Mouse (Mus musculus): ENCODE results near the gene Stpg2. TPM values are rescaled to one million over a fixed set of nuclear protein-coding genes. Genes with fewer than 3 reads are reported as not detected.

Stpg2 gene
- polyA plus RNA-seq (2012; rRNA removed): 0.03 TPM in 2 replicates

DNA sequence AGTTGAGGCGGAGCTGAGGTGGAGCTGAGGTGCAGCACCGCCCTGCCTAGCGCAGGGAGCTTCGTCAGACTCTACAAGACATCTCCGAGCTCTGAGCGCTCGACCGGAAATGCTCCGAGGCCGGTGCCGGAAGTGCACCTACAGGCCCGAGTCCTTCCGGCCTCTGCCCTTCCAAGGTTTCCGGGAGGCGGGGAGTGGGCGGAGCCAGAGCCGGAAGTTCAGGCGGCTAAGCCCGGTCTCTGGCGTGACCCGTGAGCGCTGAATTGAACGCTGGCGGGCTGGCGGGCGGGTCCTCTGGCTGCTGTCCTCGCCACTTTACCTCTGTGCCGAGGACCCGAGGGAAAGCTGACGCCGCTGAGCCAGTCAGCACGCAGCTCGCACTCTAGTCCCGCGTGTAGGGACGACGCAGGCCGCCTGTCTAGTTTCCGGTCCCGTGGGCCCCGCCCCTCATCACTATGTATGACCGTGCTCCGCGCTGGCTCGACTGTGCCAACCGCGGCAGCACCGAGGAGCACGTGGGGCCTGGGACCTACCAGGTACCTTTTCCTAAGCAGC, at the start of gene Stpg2:
Gene Stpg2, plus strand, starts transcription at position 251 of the 555 bp plus-strand sequence.
- peak; percentile 81 for TF ChIP-seq POLR2A (IDR thresholded peaks at IDR 0.05; ENCODE audit: borderline replicate concordance, insufficient read depth, low read length)
- no peak for TF ChIP-seq CTCF (IDR thresholded peaks at IDR 0.05; ENCODE audit: borderline replicate concordance, insufficient read depth, low read depth, low read length)
- H3K27ac ChIP-seq (ENCODE audit: insufficient read depth, low read length): peak within 1 kb of the TSS; percentile 74
- no peaks in the 10 kb centered on the region for H3K27me3 ChIP-seq (ENCODE audit: control insufficient read depth, insufficient read depth, low read length)
- H3K4me1 ChIP-seq (ENCODE audit: control insufficient read depth, insufficient read depth, low read length): no peaks in the 10 kb centered on the region
- H3K4me3 ChIP-seq (replicated peaks; ENCODE audit: insufficient read depth, low read depth, low read length): peak within 1 kb of the TSS; percentile 56
- DNase-seq: peak; percentile 94 to 96
- under 1% methylated on average over 49 of the region's 49 CpGs for WGBS

DNA sequence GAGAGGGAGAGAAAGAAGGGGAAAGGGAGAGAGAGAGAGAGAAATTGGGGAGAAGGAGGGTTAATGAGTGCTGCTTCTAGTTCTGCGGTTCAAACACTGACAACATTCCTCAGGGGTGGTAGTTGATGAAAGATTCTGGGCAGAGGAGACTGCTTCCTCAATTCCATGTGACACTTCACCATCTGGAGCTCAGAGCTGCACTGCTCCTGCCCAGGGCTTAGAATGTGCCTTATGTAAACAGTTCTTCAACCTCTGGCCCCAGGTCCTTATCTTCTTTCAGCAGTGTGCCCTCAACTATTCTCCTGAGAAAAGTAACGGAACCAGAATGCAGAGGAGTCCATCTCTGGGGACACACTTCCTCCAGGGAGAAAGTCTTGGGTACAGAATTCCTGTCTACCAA, 43.3 kb upstream of the Stpg2 start:
- Histone ChIP-seq H3K27me3 (ENCODE audit: control insufficient read depth, insufficient read depth, low read length) (no peaks in the 10 kb centered on the region), H3K27ac (ENCODE audit: insufficient read depth, low read length) (no peak overlapping the region), H3K4me1 (ENCODE audit: control insufficient read depth, insufficient read depth, low read length) (no peaks in the 10 kb centered on the region), H3K4me3 (replicated peaks; ENCODE audit: insufficient read depth, low read depth, low read length) (no peak overlapping the region)
- 56% methylated on average over 2 of the region's 2 CpGs for WGBS
- TF ChIP-seq POLR2A (IDR thresholded peaks at IDR 0.05; ENCODE audit: borderline replicate concordance, insufficient read depth, low read length): no peak
- TF ChIP-seq CTCF (IDR thresholded peaks at IDR 0.05; ENCODE audit: borderline replicate concordance, insufficient read depth, low read depth, low read length): no peak
- no peak for DNase-seq

DNA sequence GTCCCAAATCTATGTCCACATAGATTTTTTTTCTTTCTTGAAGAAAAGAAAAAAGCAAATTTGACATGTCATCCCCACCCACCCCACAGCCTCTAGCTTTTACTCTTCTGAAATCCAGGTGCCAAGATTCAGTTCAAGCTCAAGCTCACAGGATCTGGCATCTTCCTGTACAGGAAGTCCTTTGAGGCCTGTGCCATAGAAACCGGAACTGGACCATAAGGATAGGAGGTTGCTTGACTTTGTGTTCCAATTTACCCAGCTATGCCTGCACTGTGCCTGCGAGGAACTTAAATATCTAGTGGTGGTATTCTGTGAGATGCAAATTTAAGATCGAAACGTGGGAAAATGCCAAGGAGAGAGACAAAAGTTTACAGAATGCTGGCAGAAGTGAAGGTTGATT, 42.8 kb upstream of the Stpg2 start:
- 76% methylated on average over 4 of the region's 4 CpGs for WGBS
- TF ChIP-seq POLR2A (IDR thresholded peaks at IDR 0.05; ENCODE audit: borderline replicate concordance, insufficient read depth, low read length): no peak
- TF ChIP-seq CTCF (IDR thresholded peaks at IDR 0.05; ENCODE audit: borderline replicate concordance, insufficient read depth, low read depth, low read length): no peak
- DNase-seq: no peak
- H3K27ac ChIP-seq (ENCODE audit: insufficient read depth, low read length): no peak overlapping the region
- no peak overlapping the region for H3K4me3 ChIP-seq (replicated peaks; ENCODE audit: insufficient read depth, low read depth, low read length)
- H3K4me1 ChIP-seq (ENCODE audit: control insufficient read depth, insufficient read depth, low read length): no peaks in the 10 kb centered on the region
- no peaks in the 10 kb centered on the region for H3K27me3 ChIP-seq (ENCODE audit: control insufficient read depth, insufficient read depth, low read length)

DNA sequence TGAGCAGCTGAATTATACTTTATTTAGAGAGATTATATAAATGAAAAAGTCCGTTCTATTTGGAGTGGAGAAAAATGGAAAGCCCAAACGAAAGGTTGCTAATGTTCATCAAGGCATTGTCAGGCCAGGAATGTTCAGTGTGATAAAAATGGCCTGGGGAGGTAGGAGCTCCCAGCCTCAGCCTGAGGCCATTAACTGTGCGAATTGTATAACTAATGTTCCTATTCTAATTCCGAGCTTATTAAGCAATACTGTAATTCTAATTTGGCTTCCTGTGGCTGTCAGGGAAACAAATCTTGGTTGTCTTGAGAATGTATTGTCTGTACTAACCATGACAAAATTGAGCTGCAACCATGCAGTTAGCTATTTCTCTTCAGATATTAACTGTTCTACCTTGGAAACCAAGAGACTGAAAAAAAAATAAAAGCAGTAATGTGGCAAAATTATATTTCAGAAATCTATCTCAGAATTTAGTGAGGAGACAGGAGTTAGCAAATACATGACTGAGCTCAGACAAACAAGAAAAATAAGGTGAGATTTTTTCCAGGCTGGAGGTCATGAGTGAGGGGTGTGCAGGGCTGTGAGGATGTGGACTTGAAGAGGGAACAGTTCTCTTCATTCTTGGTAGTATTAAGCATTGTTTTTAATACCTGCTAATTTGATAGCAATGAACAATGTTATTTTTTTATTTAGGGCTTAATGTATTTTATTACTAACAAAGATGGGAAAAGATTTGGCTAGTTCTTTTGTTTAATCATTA, 36.8 kb upstream of the Stpg2 start:
- no peak for DNase-seq
- 33% methylated on average over 4 of the region's 4 CpGs for WGBS
- H3K27ac ChIP-seq (ENCODE audit: insufficient read depth, low read length): no peak overlapping the region
- H3K4me3 ChIP-seq (replicated peaks; ENCODE audit: insufficient read depth, low read depth, low read length): no peak overlapping the region
- TF ChIP-seq CTCF (IDR thresholded peaks at IDR 0.05; ENCODE audit: borderline replicate concordance, insufficient read depth, low read depth, low read length): no peak
- TF ChIP-seq POLR2A (IDR thresholded peaks at IDR 0.05; ENCODE audit: borderline replicate concordance, insufficient read depth, low read length): no peak
- H3K4me1 ChIP-seq (ENCODE audit: control insufficient read depth, insufficient read depth, low read length): no peaks in the 10 kb centered on the region
- no peaks in the 10 kb centered on the region for H3K27me3 ChIP-seq (ENCODE audit: control insufficient read depth, insufficient read depth, low read length)

DNA sequence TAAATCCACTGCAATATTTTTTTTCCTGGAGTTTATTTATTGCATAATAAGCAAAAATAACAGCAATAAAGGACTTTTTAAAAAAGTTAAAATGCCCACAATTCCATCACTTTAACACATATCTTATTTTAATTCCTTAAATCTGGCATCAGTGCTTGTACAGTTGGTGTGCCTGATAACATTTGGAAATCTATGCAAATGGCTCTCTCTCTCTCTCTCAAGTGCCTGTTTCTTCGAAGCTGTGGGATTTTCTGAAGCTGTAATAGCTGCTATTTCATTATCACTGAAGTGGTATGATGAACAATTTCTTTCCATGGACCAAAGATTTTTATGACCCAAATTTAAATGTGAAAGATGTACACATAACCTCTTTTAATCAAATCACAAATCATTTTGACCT, 35.8 kb upstream of the Stpg2 start:
- Histone ChIP-seq H3K27me3 (ENCODE audit: control insufficient read depth, insufficient read depth, low read length) (no peaks in the 10 kb centered on the region), H3K4me1 (ENCODE audit: control insufficient read depth, insufficient read depth, low read length) (no peaks in the 10 kb centered on the region), H3K27ac (ENCODE audit: insufficient read depth, low read length) (no peak overlapping the region), H3K4me3 (replicated peaks; ENCODE audit: insufficient read depth, low read depth, low read length) (no peak overlapping the region)
- WGBS: 45% methylated on average over 1 of the region's 1 CpGs
- no peak for DNase-seq
- TF ChIP-seq CTCF (IDR thresholded peaks at IDR 0.05; ENCODE audit: borderline replicate concordance, insufficient read depth, low read depth, low read length) (no peak), POLR2A (IDR thresholded peaks at IDR 0.05; ENCODE audit: borderline replicate concordance, insufficient read depth, low read length) (no peak)

DNA sequence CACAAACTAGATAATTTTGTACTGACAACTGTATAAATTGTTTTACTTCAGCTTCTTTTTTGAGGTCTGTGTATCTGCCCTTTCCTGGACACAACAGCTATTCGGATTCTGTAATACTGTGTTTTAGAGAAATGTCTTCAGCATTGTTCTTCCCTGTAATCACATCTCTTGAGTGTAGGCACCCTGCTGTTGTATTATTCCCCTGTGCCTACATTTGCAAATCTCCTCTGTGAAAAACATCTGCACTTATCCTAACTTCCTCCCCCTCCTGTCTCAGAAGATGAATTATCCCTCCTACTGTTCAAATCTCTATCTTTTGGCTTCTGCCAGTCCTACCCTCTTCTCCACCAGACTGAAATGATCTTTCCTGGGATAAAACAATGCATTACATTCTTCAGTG, 28.6 kb upstream of the Stpg2 start:
- no peak overlapping the region for H3K4me3 ChIP-seq (replicated peaks; ENCODE audit: insufficient read depth, low read depth, low read length)
- H3K27me3 ChIP-seq (ENCODE audit: control insufficient read depth, insufficient read depth, low read length): no peaks in the 10 kb centered on the region
- TF ChIP-seq CTCF (IDR thresholded peaks at IDR 0.05; ENCODE audit: borderline replicate concordance, insufficient read depth, low read depth, low read length) (no peak), POLR2A (IDR thresholded peaks at IDR 0.05; ENCODE audit: borderline replicate concordance, insufficient read depth, low read length) (no peak)
- H3K4me1 ChIP-seq (ENCODE audit: control insufficient read depth, insufficient read depth, low read length): no peaks in the 10 kb centered on the region
- DNase-seq: no peak
- 17% methylated on average over 1 of the region's 1 CpGs for WGBS
- H3K27ac ChIP-seq (ENCODE audit: insufficient read depth, low read length): no peak overlapping the region

DNA sequence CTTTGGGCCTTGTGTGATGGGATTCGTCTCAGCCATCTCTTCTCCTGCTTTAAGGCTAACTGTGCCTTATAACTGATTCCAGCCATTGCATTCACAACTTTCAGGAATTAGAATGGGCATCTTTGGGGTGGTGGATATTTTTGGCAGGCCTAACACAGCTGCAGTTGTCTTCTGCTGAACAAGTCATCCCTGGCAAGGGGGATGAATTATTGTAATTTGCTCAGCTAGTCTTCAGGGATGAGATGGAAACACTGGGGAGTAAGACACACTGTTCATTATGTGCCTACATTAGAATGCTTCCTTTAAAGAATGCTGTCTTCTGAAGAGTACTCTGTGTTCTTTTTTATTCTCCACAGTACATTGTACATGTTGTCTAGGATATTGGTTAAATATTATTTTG, 14.0 kb upstream of the Stpg2 start:
- Histone ChIP-seq H3K27ac (ENCODE audit: insufficient read depth, low read length) (no peak overlapping the region), H3K4me3 (replicated peaks; ENCODE audit: insufficient read depth, low read depth, low read length) (no peak overlapping the region), H3K27me3 (ENCODE audit: control insufficient read depth, insufficient read depth, low read length) (no peaks in the 10 kb centered on the region), H3K4me1 (ENCODE audit: control insufficient read depth, insufficient read depth, low read length) (no peaks in the 10 kb centered on the region)
- no peak for DNase-seq
- TF ChIP-seq POLR2A (IDR thresholded peaks at IDR 0.05; ENCODE audit: borderline replicate concordance, insufficient read depth, low read length): no peak
- no peak for TF ChIP-seq CTCF (IDR thresholded peaks at IDR 0.05; ENCODE audit: borderline replicate concordance, insufficient read depth, low read depth, low read length)
- WGBS: 74% methylated on average over 1 of the region's 1 CpGs

DNA sequence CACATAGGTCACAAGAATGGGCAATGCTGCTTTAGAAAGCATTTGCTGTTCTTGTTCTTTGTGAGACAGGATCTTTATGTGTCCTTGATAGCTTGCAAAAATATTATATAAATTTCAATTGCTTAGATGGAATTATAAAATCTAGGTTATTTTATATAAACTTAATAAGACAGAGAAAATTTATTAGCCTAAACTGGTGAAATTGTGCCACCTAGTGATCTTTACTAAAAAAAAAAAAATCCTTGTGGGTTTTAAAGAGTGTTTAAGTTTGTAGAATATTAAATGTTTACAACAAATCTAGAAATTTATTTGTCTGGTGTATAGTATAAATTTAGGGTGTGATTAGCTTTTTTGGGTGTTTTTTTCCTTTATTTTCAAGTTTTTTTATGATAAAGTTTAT, 11.6 kb upstream of the Stpg2 start:
- H3K27me3 ChIP-seq (ENCODE audit: control insufficient read depth, insufficient read depth, low read length): no peaks in the 10 kb centered on the region
- H3K4me1 ChIP-seq (ENCODE audit: control insufficient read depth, insufficient read depth, low read length): no peaks in the 10 kb centered on the region
- H3K27ac ChIP-seq (ENCODE audit: insufficient read depth, low read length): no peak overlapping the region
- DNase-seq: no peak
- TF ChIP-seq POLR2A (IDR thresholded peaks at IDR 0.05; ENCODE audit: borderline replicate concordance, insufficient read depth, low read length) (no peak), CTCF (IDR thresholded peaks at IDR 0.05; ENCODE audit: borderline replicate concordance, insufficient read depth, low read depth, low read length) (no peak)
- no peak overlapping the region for H3K4me3 ChIP-seq (replicated peaks; ENCODE audit: insufficient read depth, low read depth, low read length)
